In the genomic region with DNA sequence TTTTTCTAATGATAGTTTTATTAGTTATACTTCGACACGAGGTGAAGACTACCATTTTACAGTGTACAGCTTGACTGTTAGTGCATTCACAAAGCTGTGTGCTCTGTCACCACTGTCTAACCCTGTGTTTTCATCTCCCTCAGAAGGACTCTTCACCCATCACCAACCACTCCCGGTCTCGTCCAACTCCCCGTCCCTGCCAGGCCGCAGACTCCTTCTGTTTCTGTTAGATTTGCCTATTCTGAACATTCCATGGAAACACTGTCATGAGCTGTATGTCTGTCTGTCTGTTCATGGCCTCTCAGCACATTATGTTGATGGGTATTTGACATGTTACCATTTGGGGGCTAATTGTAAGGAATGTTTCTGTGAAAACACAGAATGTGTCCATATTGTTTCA, we compare ENCODE assay signal across 28 mouse cellular contexts.
"Had no signal": no experiment of that assay in that cellular context is flagged by ENCODE, and none has a peak within 500 bp of the region (broad histone marks: within the 10 kb centered on the region; RNA-seq: fewer than 3 reads in every experiment).

No protein-coding gene starts in this region.

- ATAC-seq: forebrain, embryonic 13.5 days; forebrain, embryonic 14.5 days; forebrain, embryonic 15.5 days; forebrain, embryonic 16.5 days; forebrain, postnatal 0 days had no signal

- H3K27ac ChIP-seq: embryonic facial prominence, embryonic 10.5 days; embryonic facial prominence, embryonic 12.5 days; embryonic facial prominence, embryonic 13.5 days; embryonic facial prominence, embryonic 15.5 days; forebrain, embryonic 10.5 days; forebrain, embryonic 12.5 days; forebrain, embryonic 13.5 days; forebrain, embryonic 15.5 days; gastrocnemius, adult 2 months; heart, adult 2 months had no signal

- H3K36me3 ChIP-seq: embryonic facial prominence, embryonic 12.5 days; embryonic facial prominence, embryonic 13.5 days; embryonic facial prominence, embryonic 15.5 days; forebrain, embryonic 10.5 days had no signal

- DNase-seq: cerebellum, adult 2 months; cerebellum, adult 8-10 months; cerebellum, adult 9-10 months; cerebellum, adult 9-11 months; cerebellum, postnatal 10 days; cerebellum, postnatal 14 days; cerebellum, postnatal 25 days; cerebellum, postnatal 36 days; embryo, embryonic 11 days; forebrain, postnatal 0 days; gastrocnemius, adult 2 months; gastrocnemius, postnatal 10 days; gastrocnemius, postnatal 14 days; gastrocnemius, postnatal 25 days; gastrocnemius, postnatal 36 days; heart, adult 18-20 months; heart, adult 2 months had no signal

- H3K9me3 ChIP-seq: embryonic facial prominence, embryonic 10.5 days; embryonic facial prominence, embryonic 12.5 days; embryonic facial prominence, embryonic 13.5 days; embryonic facial prominence, embryonic 15.5 days; forebrain, embryonic 10.5 days; forebrain, embryonic 12.5 days; forebrain, embryonic 13.5 days; forebrain, embryonic 15.5 days had no signal

- H3K4me2 ChIP-seq: embryonic facial prominence, embryonic 12.5 days; embryonic facial prominence, embryonic 13.5 days; embryonic facial prominence, embryonic 15.5 days; forebrain, embryonic 12.5 days; forebrain, embryonic 13.5 days; forebrain, embryonic 15.5 days had no signal

- H3K4me3 ChIP-seq: embryonic facial prominence, embryonic 10.5 days; embryonic facial prominence, embryonic 12.5 days; embryonic facial prominence, embryonic 13.5 days; embryonic facial prominence, embryonic 15.5 days; erythroblast, embryonic 14.5 days; forebrain, embryonic 10.5 days; forebrain, embryonic 12.5 days; forebrain, embryonic 13.5 days; forebrain, embryonic 15.5 days; gastrocnemius, adult 2 months; heart, adult 2 months had no signal

- H3K27me3 ChIP-seq: embryonic facial prominence, embryonic 12.5 days; embryonic facial prominence, embryonic 13.5 days; embryonic facial prominence, embryonic 15.5 days; forebrain, embryonic 12.5 days; forebrain, embryonic 13.5 days; forebrain, embryonic 15.5 days had no signal

- H3K4me1 ChIP-seq: embryonic facial prominence, embryonic 10.5 days; forebrain, embryonic 10.5 days; forebrain, embryonic 12.5 days; forebrain, embryonic 13.5 days; forebrain, embryonic 15.5 days had no signal

- H3K9ac ChIP-seq: embryonic facial prominence, embryonic 12.5 days; embryonic facial prominence, embryonic 13.5 days; embryonic facial prominence, embryonic 15.5 days; forebrain, embryonic 12.5 days; forebrain, embryonic 13.5 days; forebrain, embryonic 15.5 days; forebrain, postnatal 0 days had no signal
